Mouse (Mus musculus): ENCODE data around the gene Olfr554. TPM values are rescaled to one million over a fixed set of nuclear protein-coding genes. Genes with fewer than 3 reads are reported as not detected.

The Olfr554 gene
- polyA plus RNA-seq, 1 experiment from 2014 or later: not detected

DNA sequence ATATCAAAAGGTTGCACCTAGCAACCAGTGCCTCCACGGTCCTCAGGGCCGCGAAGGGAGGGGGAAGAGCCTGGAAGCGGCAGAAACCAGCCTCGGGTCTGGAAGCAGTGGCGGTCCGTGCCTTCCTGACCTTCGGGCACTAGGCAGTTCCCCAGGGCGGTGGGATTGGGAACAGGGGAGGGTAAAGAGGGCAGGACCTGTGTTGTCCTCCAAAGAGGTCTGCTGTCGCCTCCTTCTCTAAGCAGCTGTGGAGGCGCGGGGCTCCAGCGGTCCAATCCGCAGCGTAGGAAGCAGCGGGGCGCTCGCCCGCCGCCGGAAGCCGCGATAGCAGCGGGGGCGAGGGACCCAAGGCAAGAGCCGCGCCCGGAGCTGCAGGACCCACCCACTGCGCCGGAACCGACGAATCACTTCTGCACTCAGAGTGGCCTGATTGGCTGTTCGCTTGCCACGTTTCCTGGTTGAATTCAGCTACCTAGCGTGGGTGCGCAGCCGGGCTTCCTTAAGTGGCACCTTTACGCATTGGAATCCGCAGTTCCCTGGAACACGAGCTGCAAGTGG is 48.8 kb downstream of the Olfr554 start, which contains the start of gene Trim68:
TSS of gene Trim68 (minus strand) at position 384 of the 558 bp plus-strand sequence.
- WGBS: under 1% methylated on average over 40 of the region's 40 CpGs
- ATAC-seq (ENCODE audit: low FRiP score, low read depth): peak; percentile 100

More for the DNA sequence above, 48.8 kb downstream of the Olfr554 start, which contains the start of gene Trim68:
- Histone ChIP-seq H3K36me3 (no peaks in the 10 kb centered on the region), H3K9me3 (no peaks in the 10 kb centered on the region), H3K9ac (replicated peaks) (peak within 1 kb of the TSS; percentile 60), H3K4me3 (peak within 1 kb of the TSS; percentile 58), H3K27me3 (no peaks in the 10 kb centered on the region), H3K4me1 (no peaks in the 10 kb centered on the region), H3K27ac (replicated peaks) (peak within 1 kb of the TSS; percentile 52), H3K4me2 (replicated peaks) (peak within 1 kb of the TSS; percentile 56)

Other genes starting within 250 kb of the Olfr554 start
- 166 and 169 TPM in 2 replicates for gene Rrm1, start 196.7 kb upstream of the Olfr554 start, polyA plus RNA-seq (2016; fragmentation: Nextera tagmentation; extraction: Ambion mirVana)
- gene Olfr543, start 156.8 kb upstream of the Olfr554 start, polyA plus RNA-seq (2016; fragmentation: Nextera tagmentation; extraction: Ambion mirVana): 0.46 and 0.80 TPM in 2 replicates
- gene Olfr544, start 150.1 kb upstream of the Olfr554 start, polyA plus RNA-seq (2016; fragmentation: Nextera tagmentation; extraction: Ambion mirVana): 0.20 and 0.24 TPM in 2 replicates
- gene Olfr545, start 138.9 kb upstream of the Olfr554 start, polyA plus RNA-seq (2016; fragmentation: Nextera tagmentation; extraction: Ambion mirVana): 0.11 and 0.14 TPM in 2 replicates
- gene Olfr547, start 103.7 kb upstream of the Olfr554 start, polyA plus RNA-seq (2016; fragmentation: Nextera tagmentation; extraction: Ambion mirVana): not detected in 2 replicates
- gene Olfr548-ps1, start 97.5 kb upstream of the Olfr554 start, polyA plus RNA-seq (2016; fragmentation: Nextera tagmentation; extraction: Ambion mirVana): not detected in 2 replicates
- gene Olfr549, start 88.6 kb upstream of the Olfr554 start, polyA plus RNA-seq (2016; fragmentation: Nextera tagmentation; extraction: Ambion mirVana): not detected in 2 replicates
- gene Trim21, start 72.9 kb upstream of the Olfr554 start, polyA plus RNA-seq (2016; fragmentation: Nextera tagmentation; extraction: Ambion mirVana): 0.26 and 0.94 TPM in 2 replicates
- gene Olfr550, start 67.0 kb upstream of the Olfr554 start, polyA plus RNA-seq (2016; fragmentation: Nextera tagmentation; extraction: Ambion mirVana): not detected in 2 replicates
- gene Olfr551, start 46.5 kb upstream of the Olfr554 start, polyA plus RNA-seq (2016; fragmentation: Nextera tagmentation; extraction: Ambion mirVana): not detected in 2 replicates
- not detected in 2 replicates for gene Olfr552, start 40.7 kb upstream of the Olfr554 start, polyA plus RNA-seq (2016; fragmentation: Nextera tagmentation; extraction: Ambion mirVana)
- not detected in 2 replicates for gene Olfr553, start 20.2 kb upstream of the Olfr554 start, polyA plus RNA-seq (2016; fragmentation: Nextera tagmentation; extraction: Ambion mirVana)
- gene Olfr555, start 20.4 kb downstream of the Olfr554 start, polyA plus RNA-seq (2016; fragmentation: Nextera tagmentation; extraction: Ambion mirVana): not detected in 2 replicates
- gene Olfr556, start 26.5 kb downstream of the Olfr554 start, polyA plus RNA-seq (2016; fragmentation: Nextera tagmentation; extraction: Ambion mirVana): not detected in 2 replicates
- gene Trim68, start 48.9 kb downstream of the Olfr554 start, polyA plus RNA-seq (2016; fragmentation: Nextera tagmentation; extraction: Ambion mirVana): 9.5 and 9.6 TPM in 2 replicates
- not detected in 2 replicates for gene Olfr557, start 57.5 kb downstream of the Olfr554 start, polyA plus RNA-seq (2016; fragmentation: Nextera tagmentation; extraction: Ambion mirVana)
- gene Olfr558, start 63.8 kb downstream of the Olfr554 start, polyA plus RNA-seq (2016; fragmentation: Nextera tagmentation; extraction: Ambion mirVana): not detected in 2 replicates
- gene Olfr33, start 80.6 kb downstream of the Olfr554 start, polyA plus RNA-seq (2016; fragmentation: Nextera tagmentation; extraction: Ambion mirVana): not detected in 2 replicates
- not detected in 2 replicates for gene Olfr559, start 89.1 kb downstream of the Olfr554 start, polyA plus RNA-seq (2016; fragmentation: Nextera tagmentation; extraction: Ambion mirVana)
- gene Olfr560, start 120.9 kb downstream of the Olfr554 start, polyA plus RNA-seq (2016; fragmentation: Nextera tagmentation; extraction: Ambion mirVana): not detected in 2 replicates
- not detected in 2 replicates for gene Olfr78, start 121.0 kb downstream of the Olfr554 start, polyA plus RNA-seq (2016; fragmentation: Nextera tagmentation; extraction: Ambion mirVana)
- gene Olfr561, start 132.8 kb downstream of the Olfr554 start, polyA plus RNA-seq (2016; fragmentation: Nextera tagmentation; extraction: Ambion mirVana): not detected in 2 replicates
- not detected in 2 replicates for gene Olfr564, start 165.0 kb downstream of the Olfr554 start, polyA plus RNA-seq (2016; fragmentation: Nextera tagmentation; extraction: Ambion mirVana)
- gene Olfr566, start 220.3 kb downstream of the Olfr554 start, polyA plus RNA-seq (2016; fragmentation: Nextera tagmentation; extraction: Ambion mirVana): not detected in 2 replicates
- not detected in 2 replicates for gene Olfr568, start 238.7 kb downstream of the Olfr554 start, polyA plus RNA-seq (2016; fragmentation: Nextera tagmentation; extraction: Ambion mirVana)